Mouse (Mus musculus): ENCODE results near the gene Olfr1392.

- TF ChIP-seq POLR2A (IDR thresholded peaks at IDR 0.05; ENCODE audit: extremely low read depth, insufficient read depth, low read length) (no peak), CTCF (IDR thresholded peaks at IDR 0.05; ENCODE audit: low read depth, low read length) (no peak)
Observed at GRCm38 (mm10) chr11:49287251-49287650, 2.2 kb downstream of the Olfr1392 start.
